Mouse (Mus musculus): ENCODE measurements at regions not wholly inside any gene's neighbourhood (a gene's known extent, or its start where the extent isn't known, plus 50 kb on each side); places are given as distances from the start of the nearest gene placed in this dataset.

- peak; percentile 43 to 63 for DNase-seq
Observed at GRCm38 (mm10) chr13:97607221-97607723, 153.2 kb downstream of the Gm10260 start.

DNA sequence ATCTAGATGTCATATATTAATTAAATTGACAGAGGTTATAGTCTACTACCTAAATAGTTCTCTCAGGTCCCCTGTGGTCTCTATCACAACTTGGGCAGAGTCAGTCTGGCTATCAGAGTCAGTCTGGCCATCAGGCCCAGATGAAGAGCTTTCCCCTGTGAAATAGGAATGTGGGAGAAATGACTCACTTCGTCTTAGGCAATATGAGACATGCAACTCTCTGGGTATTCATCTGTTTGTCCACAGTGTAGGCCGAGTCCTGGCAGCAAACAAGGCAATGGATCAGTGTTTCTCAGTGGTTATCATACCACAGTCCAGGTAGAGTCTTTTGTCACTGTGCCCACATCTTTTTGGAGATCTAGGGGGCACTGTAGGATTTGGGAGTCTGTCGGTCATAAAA lies 156.0 kb downstream of the Gm10260 start:
- DNase-seq: peak in 1 of 2 experiments; percentile 7

DNA sequence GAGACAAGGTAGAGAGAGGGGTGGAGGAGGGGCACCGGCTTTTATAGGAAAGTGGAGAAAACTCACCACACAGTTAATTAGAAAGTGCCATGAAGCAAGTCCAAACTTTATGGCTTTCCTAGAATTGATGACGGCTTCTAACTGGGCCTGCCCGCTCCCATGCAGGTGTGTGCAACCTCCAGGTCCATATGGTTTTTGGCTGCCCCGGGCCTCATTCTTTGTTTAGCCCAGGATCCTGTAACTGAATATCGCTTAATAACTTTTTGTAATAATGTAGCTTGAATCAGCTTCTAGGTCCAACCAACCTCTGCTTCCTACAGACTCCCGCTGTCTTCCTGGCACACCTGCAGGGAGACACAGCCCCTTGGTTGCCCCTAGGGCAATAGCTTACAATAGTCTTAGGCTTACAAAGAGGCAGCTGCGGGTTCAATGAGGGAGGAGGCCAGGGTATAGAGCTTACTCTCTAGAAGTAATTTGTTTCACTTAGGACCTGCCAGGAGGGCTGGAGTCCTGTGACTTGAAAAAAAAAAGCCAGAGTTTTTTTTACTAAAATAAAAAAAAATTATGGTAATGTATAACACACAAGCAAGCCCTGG lies 159.2 kb downstream of the Gm10260 start:
- DNase-seq: no peak

DNA sequence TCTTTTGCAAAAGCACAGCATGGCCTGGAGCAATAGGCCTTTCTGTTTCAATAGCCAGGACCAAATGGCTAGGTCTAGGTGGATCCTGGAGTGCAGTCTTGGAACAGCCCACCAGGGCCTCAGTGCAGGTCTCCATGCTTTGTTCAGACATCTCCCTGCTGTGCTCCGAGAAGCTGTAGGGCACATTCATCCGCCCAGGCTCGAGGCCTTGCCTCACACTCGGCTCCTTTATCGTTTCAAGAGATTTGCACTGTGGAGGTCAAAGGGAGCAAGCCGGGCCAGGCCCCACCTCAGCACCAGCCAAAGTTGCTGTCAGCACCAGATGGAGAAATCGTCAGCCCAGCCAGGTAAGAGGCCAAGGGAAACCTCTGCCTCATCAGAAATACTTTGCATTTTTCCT lies 160.3 kb downstream of the Gm10260 start:
- DNase-seq: no peak

GRCm38 (mm10) chr13:97598507-97599431 lies 161.7 kb downstream of the Gm10260 start:
- DNase-seq: peak; percentile 34 to 35

GRCm38 (mm10) chr13:97594851-97595250 lies 165.6 kb downstream of the Gm10260 start:
- peak; percentile 48 to 63 for DNase-seq

DNA sequence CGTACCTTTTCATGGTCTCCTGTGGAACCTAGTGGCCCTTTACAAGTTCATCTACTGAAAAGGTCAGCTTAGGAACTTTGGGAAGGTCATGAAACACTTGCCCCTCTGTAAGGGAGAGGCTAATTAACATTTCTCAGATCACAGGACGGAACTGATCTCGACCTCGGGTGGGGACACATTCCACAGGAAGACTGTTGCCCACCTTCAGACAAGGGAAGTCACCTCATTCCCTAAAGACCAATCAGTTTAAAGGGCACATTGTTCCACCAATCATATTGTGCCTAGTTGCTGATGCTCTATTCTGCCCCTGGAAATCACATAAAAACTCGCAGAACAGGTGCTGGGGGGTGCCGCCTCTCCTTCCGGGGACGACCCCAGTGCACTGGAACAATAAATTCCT lies 170.8 kb downstream of the Gm10260 start:
- DNase-seq: no peak

GRCm38 (mm10) chr13:97588085-97588484 lies 172.3 kb downstream of the Gm10260 start:
- no peak for DNase-seq

DNA sequence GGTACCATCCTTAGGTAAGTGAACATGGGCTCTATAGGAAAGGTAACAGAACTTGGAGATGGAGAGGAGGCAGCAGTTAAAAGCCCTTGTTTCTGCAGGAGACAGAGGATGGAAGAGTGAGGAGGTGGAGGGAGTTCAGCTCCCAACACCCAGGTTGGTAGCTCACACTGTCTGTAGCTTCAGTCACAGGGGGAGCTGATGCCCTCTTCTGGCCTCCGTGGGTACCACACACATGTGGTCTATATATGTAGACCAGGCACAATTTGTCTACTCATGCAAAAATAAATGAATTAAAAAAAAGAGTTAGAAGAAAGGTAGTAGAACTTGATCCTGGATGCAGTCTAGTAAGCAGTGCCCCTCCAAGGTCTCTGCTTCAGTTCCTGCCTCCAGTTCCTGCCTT lies 173.3 kb downstream of the Gm10260 start:
- no peak for DNase-seq

DNA sequence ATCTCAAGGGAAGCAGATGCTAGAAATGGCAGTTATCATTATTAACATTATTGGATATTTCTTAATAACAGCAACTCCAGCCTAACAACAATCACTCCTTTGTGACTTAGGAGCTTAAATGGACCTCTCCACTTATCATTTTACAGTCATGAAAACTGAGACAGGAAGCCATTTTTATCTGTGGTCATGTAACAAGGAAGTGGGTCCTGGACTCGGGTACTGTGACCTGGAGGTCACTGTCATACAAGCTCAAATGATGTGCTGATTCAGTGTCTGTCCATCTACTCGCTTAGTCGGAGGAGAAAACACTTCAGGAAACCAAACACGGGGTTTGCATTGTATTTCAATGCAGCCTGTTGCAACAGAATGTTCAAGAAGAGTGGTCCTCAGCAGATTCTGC lies 176.4 kb downstream of the Gm10260 start:
- no peak for DNase-seq

DNA sequence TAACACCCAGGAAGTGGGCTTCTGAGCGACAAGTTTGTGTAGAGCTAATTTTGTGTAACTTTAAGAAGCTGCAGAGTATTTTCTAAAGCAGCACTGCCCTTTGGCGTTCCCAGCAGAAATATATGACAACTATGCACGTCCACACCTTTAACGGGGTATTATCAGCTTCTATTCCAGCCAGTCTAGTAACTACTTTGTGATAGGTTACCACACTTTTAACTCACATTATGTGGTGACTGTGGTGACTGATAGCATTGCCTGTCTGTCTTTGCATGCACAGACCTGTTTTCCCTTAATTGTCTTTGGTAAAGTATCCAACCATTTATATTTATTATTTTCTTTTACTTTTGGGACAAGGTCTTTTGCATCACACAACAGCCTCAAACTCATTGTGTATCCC lies 179.1 kb downstream of the Gm10260 start:
- DNase-seq: no peak

- DNase-seq: peak; percentile 8 to 41
Observed at GRCm38 (mm10) chr13:97580241-97580874, 180.1 kb downstream of the Gm10260 start.

- no peak for DNase-seq
Observed at GRCm38 (mm10) chr13:97578595-97578994, 181.8 kb downstream of the Gm10260 start.

DNA sequence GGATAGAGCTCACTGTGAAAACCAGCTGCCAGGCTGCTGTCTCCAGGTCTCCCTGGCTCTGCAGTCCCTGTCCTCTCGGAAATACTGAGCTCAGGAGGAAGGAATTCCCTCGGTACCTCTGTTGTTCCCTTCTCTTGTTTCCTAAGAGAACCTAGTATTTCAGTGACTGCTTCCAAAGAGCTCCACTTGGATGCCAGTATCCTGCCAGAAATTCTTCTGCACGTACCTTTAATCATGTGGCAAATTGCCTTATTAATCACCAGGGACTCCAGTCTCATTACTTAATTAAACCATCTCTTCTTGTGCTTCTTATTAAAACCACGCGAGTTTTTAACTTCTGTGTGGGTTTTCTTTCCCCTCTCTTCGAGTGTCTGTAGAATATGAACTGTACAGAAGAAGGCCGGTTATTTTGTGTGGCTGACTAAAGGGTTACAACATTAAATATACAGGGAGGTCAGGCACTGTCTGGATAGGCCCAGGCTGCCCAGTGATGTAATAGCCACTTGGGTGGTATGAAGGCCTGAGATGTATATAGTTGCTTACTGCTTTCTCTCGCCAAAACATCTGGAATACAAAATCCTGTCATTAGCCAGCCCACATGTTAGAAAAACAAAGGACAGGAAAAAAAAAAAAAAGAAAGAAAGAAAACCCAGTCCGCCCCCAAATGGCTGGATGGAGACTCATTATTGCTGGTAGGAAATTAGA lies 183.2 kb downstream of the Gm10260 start:
- no peak for DNase-seq

DNA sequence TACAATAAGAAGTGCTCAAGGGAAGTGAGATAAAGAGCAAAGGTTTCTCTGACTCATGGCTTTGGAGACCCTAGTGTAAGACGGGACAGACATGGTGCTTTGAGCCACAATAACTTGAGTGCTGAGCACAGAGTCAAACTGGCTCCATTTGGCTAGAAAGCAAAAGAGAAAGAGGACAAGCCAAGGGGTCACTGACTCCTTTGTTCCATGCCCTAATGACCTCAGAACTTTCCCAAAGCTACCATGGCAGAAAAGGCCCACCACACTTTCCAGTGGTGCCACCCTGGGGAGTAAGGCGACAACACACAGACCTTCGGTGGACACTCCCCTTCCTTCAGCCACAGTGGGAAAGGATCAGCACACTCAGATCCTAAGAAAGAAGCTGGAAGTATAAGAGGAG lies 186.8 kb downstream of the Gm10260 start:
- DNase-seq: no peak

DNA sequence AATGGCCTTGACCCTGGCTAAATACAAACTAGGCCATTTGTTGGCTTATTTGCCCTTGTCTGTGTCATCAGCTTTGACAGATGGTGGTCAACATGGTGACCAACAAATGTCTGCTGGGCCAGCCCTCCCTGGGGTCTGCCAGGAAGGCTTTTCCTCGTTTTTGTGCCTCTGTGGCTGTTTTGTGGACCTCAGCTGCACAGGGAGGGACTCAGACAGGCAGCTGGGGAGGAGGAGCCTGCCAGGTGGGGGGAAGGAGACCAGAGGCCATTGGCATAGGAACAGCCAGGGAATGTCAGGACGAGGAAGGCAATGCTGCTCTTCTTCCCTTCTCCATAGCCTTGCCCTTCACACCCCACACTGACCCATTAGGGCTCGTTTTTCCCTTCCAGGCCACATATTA lies 188.1 kb downstream of the Gm10260 start:
- DNase-seq: no peak

- peak; percentile 14 to 43 for DNase-seq
Observed at GRCm38 (mm10) chr13:97570009-97570408, 190.4 kb downstream of the Gm10260 start.

GRCm38 (mm10) chr13:97567632-97568031 lies 192.8 kb downstream of the Gm10260 start:
- no peak for DNase-seq

- DNase-seq: no peak
Observed at GRCm38 (mm10) chr13:97566071-97566470, 194.4 kb downstream of the Gm10260 start.

- DNase-seq: no peak
Observed at GRCm38 (mm10) chr13:97562241-97562640, 198.2 kb downstream of the Gm10260 start.

DNA sequence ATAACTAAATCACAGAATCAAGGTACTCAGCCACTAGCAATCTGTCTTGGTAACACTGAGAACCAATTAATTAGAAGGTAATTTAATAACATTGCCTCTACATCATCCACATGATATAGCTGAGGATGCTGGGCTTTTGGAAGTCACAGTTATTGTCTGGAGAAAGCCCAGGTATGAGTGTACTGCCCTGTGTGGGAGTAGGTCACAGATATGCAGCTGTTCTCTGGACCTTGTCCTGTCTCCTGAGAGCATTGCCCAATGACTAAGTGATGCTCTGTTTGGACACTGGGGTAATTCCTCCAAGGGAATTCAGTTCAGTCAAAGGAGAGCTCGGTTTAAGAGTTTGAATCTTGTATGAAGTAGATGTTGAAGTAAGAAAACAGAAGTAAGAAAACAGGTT lies 199.6 kb downstream of the Gm10260 start:
- no peak for DNase-seq

- DNase-seq: peak in 1 of 2 experiments; percentile 22
Observed at GRCm38 (mm10) chr13:97559611-97560385, 200.6 kb downstream of the Gm10260 start.

All from lung, adult 18-20 months (tissue).